Mouse (Mus musculus) kidney, embryonic 14.5 days (tissue): ENCODE measurements around the gene 1500009L16Rik. TPM values are rescaled to one million over a fixed set of nuclear protein-coding genes. Genes with fewer than 3 reads are reported as not detected.

ENCODE experiments used
- ATAC-seq: fragments of 200-750 bp; cut with Nextera tagmentation; 2 replicates; pipeline ENCODE4 v1.8.0; 2017; ENCODE audit warnings: moderate number of reproducible peaks, mild to moderate bottlenecking, moderate TSS enrichment, moderate library complexity; ENCODE audit not compliant: low FRiP score, low TSS enrichment
- H3K27ac ChIP-seq: fragments of 300-500 bp; sonication (generic); 2 replicates; pipeline ENCODE4 v1.5.1; 2014; ENCODE audit warnings: low read depth, mild to moderate bottlenecking, low read length, moderate library complexity, mixed read lengths
- H3K27me3 ChIP-seq: fragments of 300-500 bp; sonication (generic); 2 replicates; pipeline ENCODE4 v1.6.1; 2014; ENCODE audit warnings: mild to moderate bottlenecking, low read length; ENCODE audit not compliant: control insufficient read depth, insufficient read depth
- H3K36me3 ChIP-seq: fragments of 300-500 bp; sonication (generic); 2 replicates; pipeline ENCODE4 v1.6.1; 2014; ENCODE audit warnings: low read length, mixed read lengths; ENCODE audit not compliant: control insufficient read depth, insufficient read depth
- H3K4me1 ChIP-seq: fragments of 300-500 bp; sonication (generic); 2 replicates; pipeline ENCODE4 v1.6.1; 2014; ENCODE audit warnings: low read length, mixed read lengths; ENCODE audit not compliant: control insufficient read depth, insufficient read depth
- H3K4me2 ChIP-seq: fragments of 300-500 bp; sonication (generic); replicated peaks from 2 replicates; pipeline ENCODE4 v1.6.1; 2014; ENCODE audit warnings: low read depth, mild to moderate bottlenecking, low read length
- H3K4me3 ChIP-seq: fragments of 300-500 bp; sonication (generic); 2 replicates; pipeline ENCODE4 v1.5.1; 2014; ENCODE audit warnings: mild to moderate bottlenecking, low read length
- H3K9ac ChIP-seq: fragments of 300-500 bp; sonication (generic); 2 replicates; pipeline ENCODE4 v1.6.1; 2014; ENCODE audit warnings: low read depth, mild to moderate bottlenecking, low read length, moderate library complexity
- H3K9me3 ChIP-seq: fragments of 300-500 bp; sonication (generic); 2 replicates; pipeline ENCODE4 v1.6.1; 2016; ENCODE audit warnings: low read length; ENCODE audit not compliant: control insufficient read depth
- WGBS: fragments of 180-500 bp; shearing (Covaris S2); extraction: QIAGEN DNeasy Blood & Tissue Kit; methylation state at CpG from one replicate; pipeline ENCODE4 v1.1.7; 2014; 5-methylcytosine and 5-hydroxymethylcytosine counted together
- polyA plus RNA-seq: library from polyadenylated mRNA; unstranded; fragments of >200 nt; fragmentation: Nextera tagmentation; extraction: Ambion mirVana; gene quantifications from 2 replicates; pipeline ENCODE4 v1.2.1, GENCODE M21; 2014

1500009L16Rik gene
- polyA plus RNA-seq: 32.9 and 46.8 TPM in 2 replicates

DNA sequence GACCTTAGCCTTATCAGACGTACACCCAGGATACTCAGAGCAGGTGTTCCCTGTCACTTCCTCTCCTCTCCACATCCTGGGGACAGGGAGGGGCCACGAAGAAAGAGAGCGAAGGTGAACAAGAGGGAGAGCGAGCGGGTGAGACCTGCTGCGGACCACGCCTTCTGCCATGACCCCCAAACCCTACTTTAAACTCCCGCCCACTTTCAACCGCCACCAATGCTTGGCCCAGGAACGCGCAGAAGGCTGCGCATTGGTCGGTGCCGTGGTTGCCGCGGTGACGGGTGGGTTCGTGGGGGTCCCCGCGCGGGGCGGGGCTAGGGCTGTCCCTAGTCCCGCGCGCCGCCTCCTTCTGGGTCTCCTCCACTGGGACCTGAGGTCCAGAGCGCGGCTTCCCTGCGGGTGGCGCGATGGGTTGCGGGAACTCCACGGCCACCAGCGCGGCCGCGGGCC is at the start of gene 1500009L16Rik:
1500009L16Rik (plus strand) TSS at position 287 of the 453 bp plus-strand sequence.
- peak within 1 kb of the TSS; percentile 83 for H3K4me2 ChIP-seq
- peaks cover 4% of the 10 kb centered on the region; the same call in 1 of the 2 replicates for H3K9me3 ChIP-seq
- H3K27ac ChIP-seq: no peak within 1 kb of the TSS
- no peaks in the 10 kb centered on the region for H3K27me3 ChIP-seq
- H3K4me1 ChIP-seq: peaks cover 10% of the 10 kb centered on the region; the same call in 1 of the 2 replicates
- 0% methylated on average over 24 of the region's 37 CpGs for WGBS
- H3K36me3 ChIP-seq: no peaks in the 10 kb centered on the region
- peak; percentile 99 for ATAC-seq
- peak within 1 kb of the TSS; percentile 49 for H3K4me3 ChIP-seq
- H3K9ac ChIP-seq: peak within 1 kb of the TSS; percentile 49

DNA sequence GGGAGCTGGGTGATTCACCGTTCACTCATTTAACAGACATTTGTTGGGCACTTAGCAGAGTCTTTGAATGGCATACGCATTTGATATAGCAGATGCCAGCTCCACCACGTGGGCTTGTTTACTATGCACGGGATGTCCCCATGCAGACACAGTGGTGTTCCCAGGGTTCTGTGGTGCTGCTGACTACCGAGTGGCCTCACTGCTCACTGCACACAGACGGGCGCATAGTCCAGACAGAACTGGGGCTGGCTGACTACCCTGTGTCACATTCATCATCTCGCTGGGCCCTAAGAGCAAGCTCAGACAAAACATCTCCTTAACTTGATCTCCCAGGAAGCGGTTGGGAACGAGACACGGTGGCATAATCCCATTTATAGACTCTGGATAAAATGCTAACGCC is 41.3 kb upstream of the 1500009L16Rik start:
- no peak overlapping the region for H3K4me3 ChIP-seq
- no peak overlapping the region for H3K9ac ChIP-seq
- H3K9me3 ChIP-seq: no peaks in the 10 kb centered on the region
- WGBS: 85% methylated on average over 12 of the region's 12 CpGs
- H3K27me3 ChIP-seq: no peaks in the 10 kb centered on the region
- H3K4me1 ChIP-seq: no peaks in the 10 kb centered on the region
- ATAC-seq: no peak
- H3K27ac ChIP-seq: no peak overlapping the region
- H3K36me3 ChIP-seq: no peaks in the 10 kb centered on the region
- no peak overlapping the region for H3K4me2 ChIP-seq

GRCm38 (mm10) chr10:83688215-83688614 is 34.5 kb upstream of the 1500009L16Rik start:
- Histone ChIP-seq H3K4me3 (no peak overlapping the region), H3K27ac (no peak overlapping the region), H3K9ac (no peak overlapping the region), H3K36me3 (no peaks in the 10 kb centered on the region), H3K27me3 (no peaks in the 10 kb centered on the region), H3K4me1 (no peaks in the 10 kb centered on the region), H3K9me3 (no peaks in the 10 kb centered on the region; the same call in 1 of the 2 replicates), H3K4me2 (no peak overlapping the region)
- WGBS: 91% methylated on average over 2 of the region's 2 CpGs
- no peak for ATAC-seq

- no peak overlapping the region for H3K4me3 ChIP-seq
- H3K4me2 ChIP-seq: no peak overlapping the region
- no peaks in the 10 kb centered on the region for H3K36me3 ChIP-seq
- no peaks in the 10 kb centered on the region for H3K4me1 ChIP-seq
- H3K9me3 ChIP-seq: no peaks in the 10 kb centered on the region
- H3K27ac ChIP-seq: no peak overlapping the region
- WGBS: 76% methylated on average over 11 of the region's 11 CpGs
- H3K9ac ChIP-seq: no peak overlapping the region
- no peak for ATAC-seq
- no peaks in the 10 kb centered on the region for H3K27me3 ChIP-seq
These were observed 30.3 kb upstream of the 1500009L16Rik start for GRCm38 (mm10) chr10:83692175-83692895.

- 78% methylated on average over 4 of the region's 4 CpGs for WGBS
- H3K9me3 ChIP-seq: no peaks in the 10 kb centered on the region
These were observed 26.4 kb upstream of the 1500009L16Rik start for GRCm38 (mm10) chr10:83696226-83696625.

DNA sequence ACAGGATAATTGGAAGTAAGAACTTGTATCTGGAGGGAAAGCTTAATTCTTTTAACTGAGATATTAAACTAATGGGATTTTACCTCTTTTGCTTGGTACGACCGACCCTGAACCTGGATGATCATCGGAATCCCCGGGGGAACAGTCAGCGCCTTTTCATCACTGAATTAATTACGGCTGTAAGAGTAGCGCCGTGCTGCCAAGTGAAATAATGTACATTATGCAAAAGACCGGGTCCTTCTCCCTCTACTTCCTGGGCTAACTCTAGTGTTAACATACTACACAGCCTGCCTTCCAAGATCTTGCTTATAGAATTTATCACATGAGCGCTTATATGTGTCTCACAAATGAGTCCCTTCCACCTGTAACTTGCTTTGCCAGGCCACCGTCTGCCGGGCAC is 16.0 kb upstream of the 1500009L16Rik start:
- 89% methylated on average over 12 of the region's 12 CpGs for WGBS

More at GRCm38 (mm10) chr10:83696226-83696625, 26.4 kb upstream of the 1500009L16Rik start:
- H3K9ac ChIP-seq: no peak overlapping the region
- H3K4me1 ChIP-seq: no peaks in the 10 kb centered on the region
- H3K4me3 ChIP-seq: no peak overlapping the region
- H3K4me2 ChIP-seq: no peak overlapping the region
- no peaks in the 10 kb centered on the region for H3K27me3 ChIP-seq
- no peak overlapping the region for H3K27ac ChIP-seq
- no peaks in the 10 kb centered on the region for H3K36me3 ChIP-seq
- no peak for ATAC-seq

DNA sequence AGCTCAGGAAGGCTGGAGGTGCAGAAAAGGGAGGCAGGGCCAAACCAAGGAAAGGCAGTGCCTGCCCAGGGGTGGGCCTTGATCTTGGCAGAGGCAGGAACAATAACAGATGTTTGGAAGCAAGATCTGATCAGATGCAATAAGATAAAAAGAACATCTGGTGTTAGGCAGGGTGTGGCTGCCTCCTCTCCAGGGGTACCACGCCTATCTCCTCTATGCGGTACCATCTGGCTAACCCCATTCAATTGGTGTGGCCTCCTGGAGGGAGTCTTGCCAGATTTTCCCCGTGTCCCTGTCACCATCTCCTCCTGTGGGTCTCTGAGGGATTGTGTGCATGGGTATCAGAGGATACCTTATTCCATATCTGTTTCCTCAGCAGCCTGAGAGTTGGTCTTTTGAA is 12.7 kb upstream of the 1500009L16Rik start:
- H3K27me3 ChIP-seq: no peaks in the 10 kb centered on the region
- 73% methylated on average over 3 of the region's 3 CpGs for WGBS
- no peak overlapping the region for H3K9ac ChIP-seq
- H3K9me3 ChIP-seq: no peaks in the 10 kb centered on the region
- no peaks in the 10 kb centered on the region for H3K4me1 ChIP-seq
- H3K4me2 ChIP-seq: no peak overlapping the region
- no peak for ATAC-seq
- no peak overlapping the region for H3K4me3 ChIP-seq
- no peak overlapping the region for H3K27ac ChIP-seq
- no peaks in the 10 kb centered on the region for H3K36me3 ChIP-seq

More for the DNA sequence above, 16.0 kb upstream of the 1500009L16Rik start:
- H3K36me3 ChIP-seq: no peaks in the 10 kb centered on the region
- H3K4me1 ChIP-seq: no peaks in the 10 kb centered on the region
- no peaks in the 10 kb centered on the region for H3K9me3 ChIP-seq
- no peaks in the 10 kb centered on the region for H3K27me3 ChIP-seq
- ATAC-seq: no peak
- no peak overlapping the region for H3K9ac ChIP-seq
- H3K4me3 ChIP-seq: no peak overlapping the region
- no peak overlapping the region for H3K27ac ChIP-seq
- no peak overlapping the region for H3K4me2 ChIP-seq

GRCm38 (mm10) chr10:83711769-83712168 is 10.9 kb upstream of the 1500009L16Rik start:
- 79% methylated on average over 10 of the region's 10 CpGs for WGBS
- ATAC-seq: no peak
- no peaks in the 10 kb centered on the region for H3K27me3 ChIP-seq

GRCm38 (mm10) chr10:83718855-83719474 is 3.7 kb upstream of the 1500009L16Rik start:
- Histone ChIP-seq H3K27me3 (no peaks in the 10 kb centered on the region), H3K9me3 (no peaks in the 10 kb centered on the region), H3K9ac (no peak overlapping the region), H3K4me1 (peaks cover 10% of the 10 kb centered on the region; the same call in 1 of the 2 replicates), H3K27ac (no peak overlapping the region), H3K4me2 (no peak overlapping the region), H3K4me3 (no peak overlapping the region), H3K36me3 (no peaks in the 10 kb centered on the region)
- WGBS: 83% methylated on average over 12 of the region's 12 CpGs
- no peak for ATAC-seq

More at GRCm38 (mm10) chr10:83711769-83712168, 10.9 kb upstream of the 1500009L16Rik start:
- Histone ChIP-seq H3K4me1 (no peaks in the 10 kb centered on the region), H3K36me3 (no peaks in the 10 kb centered on the region), H3K4me3 (no peak overlapping the region), H3K9me3 (no peaks in the 10 kb centered on the region), H3K4me2 (no peak overlapping the region), H3K9ac (no peak overlapping the region), H3K27ac (no peak overlapping the region)
